Mouse (Mus musculus) liver, embryonic 13.5 days (tissue): Measurements from ENCODE around the gene Kcnc2. TPM values are rescaled to one million over a fixed set of nuclear protein-coding genes. Genes with fewer than 3 reads are reported as not detected.

Source experiments
- ATAC-seq: fragments of 200-750 bp; cut with Nextera tagmentation; 2 replicates; pipeline ENCODE4 v1.8.0; 2017; ENCODE audit warnings: low read depth, mild to moderate bottlenecking, moderate number of reproducible peaks, moderate library complexity
- DNase-seq: peaks from one replicate; pipeline ENCODE4 v3.0.0; 2022
- H3K27ac ChIP-seq: fragments of 300-500 bp; sonication (generic); 2 replicates; pipeline ENCODE4 v1.5.1; 2015; ENCODE audit warnings: moderate library complexity, mild to moderate bottlenecking, inconsistent platforms
- H3K27me3 ChIP-seq: fragments of 300-500 bp; sonication (generic); 2 replicates; pipeline ENCODE4 v1.6.1; 2015; ENCODE audit warnings: mild to moderate bottlenecking, inconsistent platforms
- H3K36me3 ChIP-seq: fragments of 300-500 bp; sonication (generic); 2 replicates; pipeline ENCODE4 v1.6.1; 2015; ENCODE audit warnings: mild to moderate bottlenecking, inconsistent platforms
- H3K4me1 ChIP-seq: fragments of 300-500 bp; sonication (generic); replicated peaks from 2 replicates; pipeline ENCODE4 v1.6.1; 2015; ENCODE audit warnings: inconsistent platforms
- H3K4me2 ChIP-seq: fragments of 300-500 bp; sonication (generic); 2 replicates; pipeline ENCODE4 v1.6.1; 2015; ENCODE audit warnings: inconsistent platforms, mild to moderate bottlenecking, moderate library complexity
- H3K4me3 ChIP-seq: fragments of 300-500 bp; sonication (generic); replicated peaks from 2 replicates; pipeline ENCODE4 v1.5.1; 2015; ENCODE audit warnings: mild to moderate bottlenecking, inconsistent platforms
- H3K9ac ChIP-seq: fragments of 300-500 bp; sonication (generic); 2 replicates; pipeline ENCODE4 v1.6.1; 2015; ENCODE audit warnings: mild to moderate bottlenecking, inconsistent platforms
- H3K9me3 ChIP-seq: fragments of 300-500 bp; sonication (generic); replicated peaks from 2 replicates; pipeline ENCODE4 v1.6.1; 2016; ENCODE audit warnings: inconsistent platforms
- WGBS: fragments of 180-500 bp; shearing (Covaris S2); methylation state at CpG from one replicate; pipeline ENCODE4 v1.1.7; 2015; ENCODE audit not compliant: insufficient replicate concordance; 5-methylcytosine and 5-hydroxymethylcytosine counted together
- polyA plus RNA-seq: library from polyadenylated mRNA; unstranded; fragments of >200 nt; fragmentation: Nextera tagmentation; extraction: Ambion mirVana; gene quantifications from 2 replicates; pipeline ENCODE4 v1.2.1, GENCODE M21; 2015

The Kcnc2 gene
- polyA plus RNA-seq, 1 experiment from 2014 or later: 0.06 TPM

GRCm38 (mm10) chr10:112277996-112278395, 7.1 kb downstream of the Kcnc2 start:
- ATAC-seq (no peak), DNase-seq (no peak)
- no peak overlapping the region for H3K4me2 ChIP-seq
- no peak overlapping the region for H3K9ac ChIP-seq
- WGBS: 52% methylated on average over 3 of the region's 3 CpGs
- H3K4me3 ChIP-seq: no peak overlapping the region
- no peak overlapping the region for H3K27ac ChIP-seq
- H3K9me3 ChIP-seq: no peaks in the 10 kb centered on the region
- peaks cover 4% of the 10 kb centered on the region; the same call in 1 of the 2 replicates for H3K27me3 ChIP-seq
- H3K4me1 ChIP-seq: no peaks in the 10 kb centered on the region
- H3K36me3 ChIP-seq: no peaks in the 10 kb centered on the region

DNA sequence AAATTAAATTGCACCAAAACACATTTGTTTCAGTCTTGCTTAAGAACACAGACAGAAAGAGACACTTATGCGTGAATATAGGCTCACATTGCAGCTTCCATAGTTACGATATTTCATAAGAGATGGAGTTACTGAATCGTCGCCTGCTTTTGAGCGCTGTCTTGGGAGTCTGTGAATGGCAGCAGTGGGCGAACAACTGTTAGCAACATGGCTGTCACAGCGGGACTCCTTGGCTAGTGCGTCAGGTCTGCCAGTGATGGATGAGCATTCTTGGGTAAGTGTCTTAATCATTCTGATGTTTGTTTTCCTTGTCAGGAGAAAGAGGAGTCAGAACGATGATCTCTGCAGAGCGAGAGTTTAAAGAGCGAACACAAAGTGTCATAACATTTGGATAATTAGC, 44.2 kb downstream of the Kcnc2 start:
- DNase-seq (no peak), ATAC-seq (no peak)
- no peaks in the 10 kb centered on the region for H3K36me3 ChIP-seq
- H3K4me2 ChIP-seq: no peak overlapping the region
- no peak overlapping the region for H3K4me3 ChIP-seq
- H3K9me3 ChIP-seq: no peaks in the 10 kb centered on the region
- H3K27ac ChIP-seq: no peak overlapping the region
- no peaks in the 10 kb centered on the region for H3K27me3 ChIP-seq
- no peak overlapping the region for H3K9ac ChIP-seq
- WGBS: 65% methylated on average over 11 of the region's 11 CpGs
- H3K4me1 ChIP-seq: no peaks in the 10 kb centered on the region

GRCm38 (mm10) chr10:112317783-112318182, 46.9 kb downstream of the Kcnc2 start:
- no peaks in the 10 kb centered on the region for H3K4me1 ChIP-seq
- no peak overlapping the region for H3K4me2 ChIP-seq
- no peak overlapping the region for H3K9ac ChIP-seq
- H3K9me3 ChIP-seq: no peaks in the 10 kb centered on the region
- ATAC-seq: no peak
- no peaks in the 10 kb centered on the region for H3K27me3 ChIP-seq
- no peaks in the 10 kb centered on the region for H3K36me3 ChIP-seq
- 46% methylated on average over 1 of the region's 1 CpGs for WGBS
- no peak overlapping the region for H3K27ac ChIP-seq
- no peak overlapping the region for H3K4me3 ChIP-seq
- no peak for DNase-seq

- no peaks in the 10 kb centered on the region for H3K36me3 ChIP-seq
- no peak overlapping the region for H3K27ac ChIP-seq
- 59% methylated on average over 3 of the region's 3 CpGs for WGBS
- no peaks in the 10 kb centered on the region for H3K4me1 ChIP-seq
- ATAC-seq: no peak
- no peaks in the 10 kb centered on the region for H3K27me3 ChIP-seq
- no peak overlapping the region for H3K9ac ChIP-seq
- no peak for DNase-seq
- H3K4me3 ChIP-seq: no peak overlapping the region
- no peak overlapping the region for H3K4me2 ChIP-seq
- H3K9me3 ChIP-seq: no peaks in the 10 kb centered on the region
Measured at GRCm38 (mm10) chr10:112357669-112358362, 86.9 kb downstream of the Kcnc2 start.

DNA sequence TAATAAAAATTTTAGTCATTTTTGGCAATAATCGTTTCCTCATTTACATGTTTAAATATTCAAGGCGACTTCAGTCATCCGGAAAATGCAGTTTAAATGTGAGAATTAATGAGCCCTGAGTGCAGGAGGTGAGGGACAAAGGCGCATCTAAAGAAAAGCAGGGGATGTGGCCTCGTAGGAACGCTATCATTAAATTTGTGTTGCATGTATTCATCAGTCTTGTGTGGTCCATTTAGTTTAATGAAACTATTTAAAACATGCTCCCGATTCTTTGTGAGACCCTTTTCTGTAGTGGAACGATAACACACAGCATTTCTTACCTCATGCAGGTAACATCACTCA, 87.4 kb downstream of the Kcnc2 start:
- Histone ChIP-seq H3K9ac (no peak overlapping the region), H3K4me2 (no peak overlapping the region), H3K27ac (no peak overlapping the region), H3K4me3 (no peak overlapping the region), H3K4me1 (no peaks in the 10 kb centered on the region), H3K27me3 (no peaks in the 10 kb centered on the region), H3K36me3 (no peaks in the 10 kb centered on the region), H3K9me3 (no peaks in the 10 kb centered on the region)
- 68% methylated on average over 8 of the region's 8 CpGs for WGBS
- DNase-seq: no peak
- no peak for ATAC-seq

GRCm38 (mm10) chr10:112360704-112361103, 89.8 kb downstream of the Kcnc2 start:
- Histone ChIP-seq H3K27ac (no peak overlapping the region), H3K27me3 (no peaks in the 10 kb centered on the region), H3K4me1 (no peaks in the 10 kb centered on the region), H3K9ac (no peak overlapping the region), H3K9me3 (no peaks in the 10 kb centered on the region), H3K4me3 (no peak overlapping the region), H3K4me2 (no peak overlapping the region), H3K36me3 (no peaks in the 10 kb centered on the region)
- DNase-seq (no peak), ATAC-seq (no peak)
- whole genome bisulfite sequencing: 54% methylated on average over 5 of the region's 5 CpGs

GRCm38 (mm10) chr10:112368369-112368768, 97.4 kb downstream of the Kcnc2 start:
- no peaks in the 10 kb centered on the region for H3K4me1 ChIP-seq

GRCm38 (mm10) chr10:112377163-112377562, 106.2 kb downstream of the Kcnc2 start:
- H3K36me3 ChIP-seq: no peaks in the 10 kb centered on the region
- no peaks in the 10 kb centered on the region for H3K27me3 ChIP-seq
- DNase-seq: no peak
- no peak overlapping the region for H3K4me3 ChIP-seq
- no peak overlapping the region for H3K27ac ChIP-seq
- H3K4me1 ChIP-seq: no peaks in the 10 kb centered on the region
- H3K4me2 ChIP-seq: no peak overlapping the region
- no peak overlapping the region for H3K9ac ChIP-seq
- no peak for ATAC-seq
- 63% methylated on average over 5 of the region's 5 CpGs for whole genome bisulfite sequencing
- no peaks in the 10 kb centered on the region for H3K9me3 ChIP-seq

More at GRCm38 (mm10) chr10:112368369-112368768, 97.4 kb downstream of the Kcnc2 start:
- H3K4me2 ChIP-seq: no peak overlapping the region
- ATAC-seq: no peak
- H3K9me3 ChIP-seq: no peaks in the 10 kb centered on the region
- H3K27me3 ChIP-seq: no peaks in the 10 kb centered on the region
- no peaks in the 10 kb centered on the region for H3K36me3 ChIP-seq
- no peak for DNase-seq
- no peak overlapping the region for H3K9ac ChIP-seq
- no peak overlapping the region for H3K27ac ChIP-seq
- H3K4me3 ChIP-seq: no peak overlapping the region
- 45% methylated on average over 3 of the region's 3 CpGs for WGBS

GRCm38 (mm10) chr10:112378465-112378864, 107.5 kb downstream of the Kcnc2 start:
- no peaks in the 10 kb centered on the region for H3K4me1 ChIP-seq
- no peak overlapping the region for H3K4me2 ChIP-seq
- DNase-seq (no peak), ATAC-seq (no peak)
- no peak overlapping the region for H3K27ac ChIP-seq
- 53% methylated on average over 6 of the region's 6 CpGs for WGBS
- H3K9me3 ChIP-seq: no peaks in the 10 kb centered on the region
- no peak overlapping the region for H3K9ac ChIP-seq
- no peaks in the 10 kb centered on the region for H3K27me3 ChIP-seq
- H3K4me3 ChIP-seq: no peak overlapping the region
- H3K36me3 ChIP-seq: no peaks in the 10 kb centered on the region

DNA sequence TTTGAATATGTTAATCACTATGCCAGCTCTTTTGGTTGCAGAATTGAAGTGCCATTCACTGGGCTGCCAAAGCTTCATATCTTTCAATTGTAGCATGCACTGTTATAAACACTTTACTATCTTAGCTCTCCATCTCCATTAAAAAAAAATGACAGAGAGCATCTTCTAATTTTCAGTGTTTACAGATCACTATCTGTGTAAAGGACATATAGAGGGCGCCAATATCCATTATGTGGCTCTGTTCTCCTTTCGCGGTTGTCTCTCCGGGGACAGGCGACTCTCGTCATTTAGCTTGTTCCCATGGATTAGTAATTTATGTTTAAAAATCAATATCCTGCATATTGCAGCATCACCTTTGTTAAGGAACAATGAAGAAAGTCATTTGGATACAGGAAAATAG, 109.7 kb downstream of the Kcnc2 start:
- Histone ChIP-seq H3K4me1 (no peaks in the 10 kb centered on the region), H3K27ac (no peak overlapping the region), H3K4me3 (no peak overlapping the region), H3K9me3 (no peaks in the 10 kb centered on the region), H3K9ac (no peak overlapping the region), H3K4me2 (no peak overlapping the region), H3K27me3 (no peaks in the 10 kb centered on the region), H3K36me3 (no peaks in the 10 kb centered on the region)
- ATAC-seq (no peak), DNase-seq (no peak)
- 81% methylated on average over 6 of the region's 6 CpGs for WGBS

GRCm38 (mm10) chr10:112394399-112394970, 123.6 kb downstream of the Kcnc2 start:
- no peak overlapping the region for H3K4me2 ChIP-seq
- WGBS: 54% methylated on average over 8 of the region's 8 CpGs
- no peak overlapping the region for H3K27ac ChIP-seq
- no peak overlapping the region for H3K9ac ChIP-seq
- H3K36me3 ChIP-seq: no peaks in the 10 kb centered on the region
- no peak for ATAC-seq
- H3K4me3 ChIP-seq: no peak overlapping the region
- no peaks in the 10 kb centered on the region for H3K4me1 ChIP-seq
- no peaks in the 10 kb centered on the region for H3K9me3 ChIP-seq
- no peak for DNase-seq
- H3K27me3 ChIP-seq: no peaks in the 10 kb centered on the region

GRCm38 (mm10) chr10:112397194-112397593, 126.3 kb downstream of the Kcnc2 start:
- ATAC-seq (no peak), DNase-seq (no peak)
- Histone ChIP-seq H3K9me3 (no peaks in the 10 kb centered on the region), H3K4me3 (no peak overlapping the region), H3K4me2 (no peak overlapping the region), H3K4me1 (no peaks in the 10 kb centered on the region), H3K9ac (no peak overlapping the region), H3K27ac (no peak overlapping the region), H3K27me3 (no peaks in the 10 kb centered on the region), H3K36me3 (no peaks in the 10 kb centered on the region)
- 22% methylated on average over 2 of the region's 2 CpGs for WGBS
